Comparison of ENCODE assay signal across 27 mouse cellular contexts in the genomic region with DNA sequence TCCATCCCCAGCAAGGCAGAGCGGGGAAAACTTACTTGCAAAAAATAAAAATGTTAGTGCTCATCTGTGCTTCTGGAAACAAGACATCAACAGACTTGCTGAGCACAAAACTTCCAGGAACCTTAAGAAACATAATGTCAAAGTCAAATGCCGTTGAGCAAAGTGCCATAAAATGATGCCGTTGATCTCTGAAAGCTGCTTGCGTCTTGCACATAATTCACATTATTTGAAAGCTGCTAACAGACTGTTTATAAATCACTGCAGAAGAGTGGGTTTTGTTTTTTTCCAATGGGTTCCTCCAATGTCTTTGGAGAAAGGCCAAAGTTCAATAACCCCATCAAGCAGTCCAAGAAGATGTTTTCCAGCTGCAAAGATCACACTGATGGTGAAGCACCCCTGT. TPM values are rescaled to one million over a fixed set of nuclear protein-coding genes. Genes with fewer than 3 reads are reported as not detected.
A peak's percentile ranks its signal among the peaks of the same experiment; 100 is the strongest.
DNase-seq lines count a peak whose midpoint lies in the region; ATAC-seq and TF ChIP-seq lines count a peak whose summit lies in the region.
"Had no signal": no experiment of that assay in that cellular context is flagged by ENCODE, and none has a peak within 500 bp of the region (broad histone marks: within the 10 kb centered on the region; RNA-seq: fewer than 3 reads in every experiment).

No protein-coding gene starts in this region.

- no peak overlapping the region for H3K4me3 ChIP-seq in kidney, postnatal 0 days (replicated peaks; ENCODE audit: low read depth, low read length)
- no peak overlapping the region for H3K4me3 ChIP-seq in kidney, embryonic 14.5 days (ENCODE audit: low read length)
- H3K4me3 ChIP-seq in lung, postnatal 0 days (ENCODE audit: low read depth, low read length), result no peak overlapping the region
- H3K4me3 ChIP-seq: embryonic facial prominence, embryonic 10.5 days; embryonic facial prominence, embryonic 13.5 days; erythroblast, embryonic 14.5 days; forebrain, embryonic 12.5 days; forebrain, embryonic 15.5 days; heart, embryonic 10.5 days; heart, embryonic 13.5 days had no signal

- no peak overlapping the region for H3K9ac ChIP-seq in kidney, postnatal 0 days (ENCODE audit: low read depth, low read length)
- H3K9ac ChIP-seq in kidney, embryonic 14.5 days (ENCODE audit: low read depth, low read length), result no peak overlapping the region
- no peak overlapping the region for H3K9ac ChIP-seq in lung, postnatal 0 days (replicated peaks; ENCODE audit: low read depth)
- H3K9ac ChIP-seq: embryonic facial prominence, embryonic 13.5 days; forebrain, embryonic 12.5 days; forebrain, embryonic 15.5 days; heart, embryonic 13.5 days; hindbrain, embryonic 14.5 days had no signal

- H3K27me3 ChIP-seq in kidney, postnatal 0 days (ENCODE audit: insufficient read depth, low read length), result no peaks in the 10 kb centered on the region
- no peaks in the 10 kb centered on the region for H3K27me3 ChIP-seq in kidney, embryonic 14.5 days (ENCODE audit: control insufficient read depth, insufficient read depth, low read length)
- H3K27me3 ChIP-seq in lung, postnatal 0 days (replicated peaks; ENCODE audit: insufficient read depth, low read length), result no peaks in the 10 kb centered on the region
- H3K27me3 ChIP-seq: forebrain, embryonic 15.5 days; heart, embryonic 13.5 days had no signal

- WGBS in kidney, postnatal 0 days, result 41% methylated on average over 4 of the region's 4 CpGs
- WGBS in kidney, embryonic 14.5 days, result 33% methylated on average over 4 of the region's 4 CpGs
- WGBS in lung, postnatal 0 days, result 40% methylated on average over 4 of the region's 4 CpGs

- no peak for TF ChIP-seq CTCF in kidney, postnatal 0 days (IDR thresholded peaks at IDR 0.05; ENCODE audit: low read depth)
- no peak for TF ChIP-seq CTCF in lung, postnatal 0 days (IDR thresholded peaks at IDR 0.05)

- no peak overlapping the region for H3K27ac ChIP-seq in kidney, postnatal 0 days
- H3K27ac ChIP-seq in kidney, embryonic 14.5 days (ENCODE audit: low read depth, low read length), result no peak overlapping the region
- no peak overlapping the region for H3K27ac ChIP-seq in lung, postnatal 0 days (ENCODE audit: low read length)
- H3K27ac ChIP-seq: embryonic facial prominence, embryonic 10.5 days; embryonic facial prominence, embryonic 13.5 days; forebrain, embryonic 12.5 days; forebrain, embryonic 15.5 days; heart, embryonic 10.5 days; heart, embryonic 13.5 days; hindbrain, embryonic 14.5 days; hindbrain, postnatal 0 days had no signal

- H3K4me2 ChIP-seq in kidney, postnatal 0 days (ENCODE audit: low read length), result no peak overlapping the region
- no peak overlapping the region for H3K4me2 ChIP-seq in kidney, embryonic 14.5 days (replicated peaks; ENCODE audit: low read depth, low read length)
- H3K4me2 ChIP-seq in lung, postnatal 0 days (replicated peaks; ENCODE audit: low read depth, low read length), result no peak overlapping the region
- H3K4me2 ChIP-seq: embryonic facial prominence, embryonic 13.5 days; forebrain, embryonic 12.5 days; forebrain, embryonic 15.5 days; heart, embryonic 13.5 days; hindbrain, embryonic 14.5 days had no signal

- peak; percentile 63 for TF ChIP-seq EP300 in lung, postnatal 0 days (IDR thresholded peaks at IDR 0.05)

- H3K4me1 ChIP-seq in kidney, postnatal 0 days (replicated peaks; ENCODE audit: insufficient read depth, low read length), result no peaks in the 10 kb centered on the region
- 0 out of 2 replicates have a peak, but pooled peaks cover 3% of the 10 kb centered on the region for H3K4me1 ChIP-seq in kidney, embryonic 14.5 days (ENCODE audit: control insufficient read depth, insufficient read depth, low read length)
- H3K4me1 ChIP-seq in lung, postnatal 0 days (ENCODE audit: insufficient read depth, low read depth, low read length), result no peaks in the 10 kb centered on the region
- H3K4me1 ChIP-seq: embryonic facial prominence, embryonic 10.5 days; embryonic facial prominence, embryonic 13.5 days; forebrain, embryonic 12.5 days; forebrain, embryonic 15.5 days; heart, embryonic 10.5 days; heart, embryonic 13.5 days had no signal

- H3K36me3 ChIP-seq in kidney, postnatal 0 days (ENCODE audit: insufficient read depth, low read length), result no peaks in the 10 kb centered on the region
- no peaks in the 10 kb centered on the region for H3K36me3 ChIP-seq in kidney, embryonic 14.5 days (ENCODE audit: control insufficient read depth, insufficient read depth, low read length)
- H3K36me3 ChIP-seq in lung, postnatal 0 days (ENCODE audit: insufficient read depth, low read length), result no peaks in the 10 kb centered on the region
- H3K36me3 ChIP-seq: embryonic facial prominence, embryonic 10.5 days; embryonic facial prominence, embryonic 13.5 days; forebrain, embryonic 12.5 days; forebrain, embryonic 15.5 days; heart, embryonic 10.5 days; heart, embryonic 13.5 days had no signal

- DNase-seq in kidney, postnatal 0 days (ENCODE audit: low spot score), result peak; percentile 79
- DNase-seq in lung, postnatal 0 days (ENCODE audit: low spot score), result peak; percentile 88
- no peak for DNase-seq in lung, postnatal 4 days
- DNase-seq in embryo, embryonic 11 days, result peak; percentile 12
- DNase-seq in mesoderm, embryonic 11.5 days (ENCODE audit: low read depth, low spot score), result peak; percentile 29
- no peak for DNase-seq in yolk sac, embryonic 10.5 days (ENCODE audit: low spot score)
- DNase-seq: adrenal gland, adult 8-10 months; adrenal gland, postnatal 25 days; cerebellum, adult 18-20 months; cerebellum, adult 9-10 months; cerebellum, postnatal 14 days; gastrocnemius, postnatal 25 days; heart, adult 18-20 months; heart, postnatal 14 days; heart, postnatal 4 days had no signal

- no peak for ATAC-seq in kidney, postnatal 0 days (replicated peaks; ENCODE audit: low FRiP score, low read depth)
- no peak for ATAC-seq in kidney, embryonic 14.5 days (ENCODE audit: low FRiP score, low TSS enrichment)
- peak; percentile 57 for ATAC-seq in lung, postnatal 0 days
- ATAC-seq in megakaryocyte progenitor cell, adult 5-6 weeks (replicated peaks; ENCODE audit: poor library complexity), result no peak
- ATAC-seq: activated CD4-positive, CD25-positive, alpha-beta regulatory T cell, adult 4 months; forebrain, embryonic 15.5 days; hindbrain, postnatal 0 days had no signal

- H3K9me3 ChIP-seq in kidney, postnatal 0 days (replicated peaks; ENCODE audit: low read length), result no peaks in the 10 kb centered on the region
- no peaks in the 10 kb centered on the region for H3K9me3 ChIP-seq in kidney, embryonic 14.5 days (ENCODE audit: control insufficient read depth, low read length)
- H3K9me3 ChIP-seq in lung, postnatal 0 days (ENCODE audit: low read length), result no peaks in the 10 kb centered on the region
- H3K9me3 ChIP-seq: embryonic facial prominence, embryonic 10.5 days; embryonic facial prominence, embryonic 13.5 days; forebrain, embryonic 12.5 days; forebrain, embryonic 15.5 days; heart, embryonic 10.5 days; heart, embryonic 13.5 days had no signal

RNA-seq across cellular contexts. Expression of gene Mamdc2, which starts 37.9 kb away (rescaled TPM):
- 2.6 and 2.7 TPM in 2 replicates for polyA plus RNA-seq in kidney, postnatal 0 days (2015; fragmentation: Nextera tagmentation; extraction: Ambion mirVana)
- polyA plus RNA-seq in kidney, embryonic 14.5 days (2014; fragmentation: Nextera tagmentation; extraction: Ambion mirVana), result 0.57 and 1.4 TPM in 2 replicates
- polyA plus RNA-seq in lung, postnatal 0 days (2015; fragmentation: Nextera tagmentation; extraction: Ambion mirVana), result 12.8 and 13.8 TPM in 2 replicates
- 0.20 and 0.35 TPM in 2 replicates for total RNA-seq in megakaryocyte progenitor cell, adult 5-6 weeks (2015)
- total RNA-seq in megakaryocyte progenitor cell, adult 5-6 weeks (2017), result 0.17 and 0.54 TPM in 2 replicates
- polyA plus RNA-seq: activated CD4-positive, CD25-positive, alpha-beta regulatory T cell, adult 4 months; erythroblast, embryonic 14.5 days had no signal

Comparison
In these comparisons a context has a peak if more than half of its experiments do, and no peak if none do; other contexts are left out.
1. DNase-seq: peak in kidney, postnatal 0 days (single experiment), lung, postnatal 0 days (single experiment), embryo, embryonic 11 days (single experiment) and mesoderm, embryonic 11.5 days (single experiment); none in lung, postnatal 4 days (0 of 2) and yolk sac, embryonic 10.5 days (single experiment).